Mouse (Mus musculus) urinary bladder, postnatal 10 days (tissue): ENCODE data around the gene Bcdin3d.

Experiments used
- DNase-seq: peaks from one replicate; pipeline ENCODE4 v3.0.0; 2022; ENCODE audit warnings: low spot score

Gene Bcdin3d

DNA sequence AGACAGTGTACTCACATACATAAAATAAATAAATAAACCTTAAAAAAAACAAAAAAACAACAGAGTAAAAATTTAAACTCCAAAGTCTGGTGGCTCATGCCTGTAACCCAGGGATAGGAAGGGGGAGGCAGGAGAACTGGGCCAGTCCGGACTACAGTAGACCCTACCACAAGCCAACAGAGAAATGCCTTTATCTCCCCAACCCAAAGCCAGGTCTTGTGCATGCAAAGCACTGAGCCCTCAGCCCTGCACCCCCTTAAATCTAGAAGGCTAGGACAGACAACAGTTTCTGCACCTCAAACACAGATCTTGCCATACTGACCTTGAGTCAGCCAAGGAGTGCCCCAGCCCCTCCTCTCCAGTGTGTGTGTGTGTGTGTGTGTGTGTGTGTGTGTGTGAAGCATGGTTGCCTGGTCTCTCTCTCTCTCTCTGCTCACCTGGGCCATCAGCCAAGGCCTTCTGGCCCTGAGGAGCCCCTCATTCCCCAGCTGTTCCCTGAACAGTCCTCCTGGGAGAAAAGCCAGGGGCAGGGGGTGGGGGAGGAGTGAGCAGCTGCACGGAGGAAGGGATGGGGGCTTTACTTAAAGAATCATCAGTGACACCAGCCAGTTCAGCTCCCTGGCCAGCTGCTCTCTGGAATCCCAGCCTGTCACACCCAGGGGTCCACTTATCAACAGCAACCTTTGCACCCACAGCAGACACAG lies 34.3 kb downstream of the Bcdin3d start:
- no peak for DNase-seq

GRCm38 (mm10) chr15:99438966-99439698 lies 35.4 kb downstream of the Bcdin3d start:
- DNase-seq: no peak

- DNase-seq: no peak
These were observed 40.6 kb downstream of the Bcdin3d start for GRCm38 (mm10) chr15:99433913-99434312.

DNA sequence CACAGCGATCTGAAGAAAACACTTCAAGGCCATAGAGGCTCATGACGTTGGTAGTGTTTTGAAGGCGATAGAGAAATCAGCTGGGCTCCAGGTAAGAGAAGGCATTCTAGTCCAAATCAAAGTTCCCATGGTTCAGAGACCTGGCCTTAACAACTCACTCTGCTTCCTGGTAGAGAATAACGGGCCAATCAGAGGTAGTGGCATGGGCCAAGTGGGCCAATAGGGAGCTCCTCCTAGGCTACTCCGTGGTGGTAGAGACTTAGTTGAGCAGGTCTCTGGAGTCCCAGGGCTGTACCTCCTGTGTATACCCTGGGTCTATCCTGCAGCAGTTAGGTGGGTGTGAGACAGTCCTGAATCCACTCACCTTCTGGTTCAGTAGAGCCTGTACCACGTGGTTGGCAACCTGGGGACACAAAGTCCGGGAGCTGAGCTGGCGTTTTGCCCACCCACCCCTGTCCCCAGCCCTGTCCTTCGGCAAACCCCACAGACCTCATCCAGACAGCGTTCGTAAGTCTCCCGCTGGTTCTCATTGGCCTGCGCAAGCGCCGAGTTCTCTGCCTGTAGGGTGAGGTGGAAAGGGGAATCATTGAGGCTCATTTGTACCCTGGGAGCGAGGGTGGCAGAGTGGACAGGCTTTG lies 41.3 kb downstream of the Bcdin3d start:
- no peak for DNase-seq

DNA sequence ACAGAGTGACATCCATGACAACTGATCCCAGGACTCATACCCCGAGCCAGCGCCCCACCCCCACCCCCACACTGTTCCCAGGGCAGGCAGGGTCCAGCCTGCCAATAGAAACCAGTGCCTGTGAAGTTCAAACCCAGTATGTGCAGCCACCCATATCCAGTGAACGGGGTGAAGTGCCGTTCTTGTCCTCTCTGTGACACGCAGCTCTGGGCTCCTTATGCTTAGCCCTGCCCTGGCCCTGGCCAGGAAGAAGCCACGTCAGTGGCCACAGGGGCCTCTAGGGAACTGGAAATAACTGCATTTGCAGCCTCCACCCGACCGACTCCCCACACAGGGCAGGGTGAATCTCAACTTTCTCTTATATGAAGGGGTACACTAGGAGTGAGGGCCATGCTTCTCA lies 42.6 kb downstream of the Bcdin3d start:
- DNase-seq: no peak

GRCm38 (mm10) chr15:99431504-99431903 lies 43.0 kb downstream of the Bcdin3d start:
- no peak for DNase-seq

DNA sequence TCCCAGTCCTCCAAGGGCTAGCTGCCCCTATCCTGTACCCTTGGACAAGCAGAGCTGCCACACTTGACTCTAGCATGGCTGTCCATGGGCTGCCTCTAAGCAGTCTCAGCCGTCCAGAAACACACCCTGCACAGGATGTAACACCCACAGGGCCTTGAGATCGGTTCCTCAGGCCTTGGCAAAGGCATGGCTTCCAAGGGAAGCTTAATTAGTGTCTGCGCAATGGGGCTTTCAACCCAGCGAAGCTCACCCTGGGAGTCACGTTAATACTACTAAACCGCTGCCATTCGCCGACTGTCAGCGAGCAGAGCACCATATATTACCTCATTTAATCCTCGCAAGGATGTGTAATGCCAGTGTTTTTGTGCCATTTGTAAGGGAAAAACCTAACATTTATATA lies 43.5 kb downstream of the Bcdin3d start:
- DNase-seq: no peak

DNA sequence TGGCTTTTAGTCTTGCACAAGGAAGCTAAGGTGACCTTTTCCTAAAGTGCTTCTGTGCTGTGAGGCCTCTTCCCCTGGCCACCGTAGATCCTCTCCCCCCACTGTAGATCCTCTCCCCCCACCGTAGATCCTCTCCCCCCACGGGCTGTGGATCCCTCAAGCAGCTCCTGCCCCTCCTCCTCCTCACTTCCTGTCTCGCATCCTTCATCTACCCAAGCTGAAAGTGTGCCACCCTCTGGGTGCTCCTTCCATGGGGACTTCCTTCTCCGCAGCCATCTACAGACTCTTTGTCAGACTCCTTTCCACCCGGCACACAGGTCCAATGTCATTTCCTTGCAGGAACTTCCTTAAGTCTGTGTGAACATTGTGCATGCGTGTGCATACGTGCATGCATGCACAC lies 44.1 kb downstream of the Bcdin3d start:
- DNase-seq: no peak

DNA sequence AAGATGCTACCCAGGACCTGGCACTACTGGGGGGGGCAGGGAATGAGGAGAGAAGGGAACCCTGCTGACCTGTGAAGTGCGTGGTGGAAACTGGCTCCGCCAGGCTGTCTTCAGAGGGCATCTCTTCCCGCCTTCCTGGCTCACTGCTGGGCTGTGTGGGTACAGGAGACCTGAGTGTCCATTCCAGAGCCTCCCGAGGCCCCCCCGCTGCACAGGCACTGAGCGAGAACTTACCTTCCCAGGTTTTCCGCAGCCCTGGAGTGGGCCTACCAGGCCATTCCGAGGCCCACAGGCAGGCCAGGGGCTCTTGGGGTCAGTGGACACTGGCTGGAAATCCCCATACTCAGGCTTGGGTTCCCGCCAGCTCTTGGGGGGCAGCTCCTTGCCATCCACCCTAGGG lies 50.6 kb downstream of the Bcdin3d start:
- no peak for DNase-seq

DNA sequence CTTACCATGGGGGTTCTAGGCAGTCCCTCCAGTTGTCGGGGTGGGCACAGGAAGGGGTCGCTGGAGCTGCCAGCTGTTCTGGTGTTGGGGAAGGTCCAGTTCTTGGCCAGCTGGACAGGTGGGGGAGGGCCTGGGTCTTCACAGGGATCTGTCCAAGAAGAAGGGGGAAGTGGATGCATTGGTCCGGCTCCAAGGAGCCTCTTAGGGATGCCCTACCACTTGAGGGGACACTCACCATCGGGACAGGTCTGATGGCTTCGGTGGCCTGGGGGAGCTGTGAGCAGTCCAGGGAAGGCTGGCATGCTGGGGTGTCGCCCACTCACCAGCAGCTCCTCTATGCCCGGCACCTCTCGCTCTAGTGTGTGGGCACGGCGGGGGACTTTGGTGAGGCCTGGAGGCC lies 51.4 kb downstream of the Bcdin3d start:
- no peak for DNase-seq

DNA sequence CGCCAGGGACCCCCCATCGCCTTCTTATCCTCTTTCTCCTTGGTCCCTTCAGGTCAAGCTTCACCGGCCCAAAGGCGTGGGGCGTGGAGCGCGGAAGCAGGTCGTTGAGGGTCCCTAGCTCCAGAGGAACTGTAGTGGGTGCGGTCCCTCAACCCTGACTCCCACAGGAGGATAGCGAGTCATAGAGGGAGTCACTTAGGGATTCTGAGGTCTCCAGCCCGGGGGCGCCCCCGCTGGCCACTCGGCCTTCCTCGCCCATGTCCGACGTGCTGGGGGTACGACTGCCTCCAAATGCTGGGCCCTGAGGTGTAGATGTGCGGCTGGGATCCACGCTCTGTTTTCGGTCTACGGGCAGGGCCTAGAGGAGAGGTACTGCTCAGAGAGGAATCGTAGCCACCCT lies 52.0 kb downstream of the Bcdin3d start:
- DNase-seq: no peak

- no peak for DNase-seq
These were observed 52.9 kb downstream of the Bcdin3d start for GRCm38 (mm10) chr15:99421676-99422075.

DNA sequence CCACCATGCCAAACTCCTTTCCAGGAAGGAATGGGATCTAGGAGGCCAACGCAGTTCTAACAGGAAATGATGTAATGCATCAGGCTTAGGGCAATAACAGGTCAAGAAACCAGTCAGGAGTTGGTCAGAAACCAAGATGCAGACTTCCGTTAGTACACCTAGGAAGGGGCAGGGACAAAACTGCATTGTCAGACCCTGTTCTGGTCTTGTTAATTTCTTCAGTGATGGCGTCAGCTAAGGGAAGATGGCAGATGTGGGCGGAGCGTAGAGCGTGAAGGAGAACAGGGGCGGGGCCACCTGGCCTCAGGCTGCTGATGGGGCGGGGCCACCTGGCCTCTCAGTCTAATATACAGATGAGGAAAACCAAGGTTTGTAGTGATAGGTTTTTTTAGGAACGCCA lies 53.4 kb downstream of the Bcdin3d start:
- no peak for DNase-seq

GRCm38 (mm10) chr15:99420521-99421014 lies 54.0 kb downstream of the Bcdin3d start:
- no peak for DNase-seq

GRCm38 (mm10) chr15:99420101-99420500 lies 54.4 kb downstream of the Bcdin3d start:
- DNase-seq: no peak
